Mouse (Mus musculus) bone marrow macrophage, adult 2 months (primary cell): ENCODE results near the gene Lst1. TPM values are rescaled to one million over a fixed set of nuclear protein-coding genes. Genes with fewer than 3 reads are reported as not detected.

Experiments
- H3K27ac ChIP-seq: 2 replicates; pipeline ENCODE4 v1.5.1; 2012; ENCODE audit warnings: low read depth, low read length; ENCODE audit not compliant: insufficient read depth
- H3K4me1 ChIP-seq: 2 replicates; pipeline ENCODE4 v1.6.1; 2012; ENCODE audit warnings: low read length; ENCODE audit not compliant: control insufficient read depth, insufficient read depth
- H3K4me3 ChIP-seq: 2 replicates; pipeline ENCODE4 v1.5.1; 2012; ENCODE audit warnings: mild to moderate bottlenecking, low read length, moderate library complexity; ENCODE audit not compliant: insufficient read depth
- CTCF ChIP-seq: IDR thresholded peaks from 2 replicates; pipeline ENCODE4 v1.5.1; 2012; ENCODE audit warnings: low read depth, mild to moderate bottlenecking, low read length, moderate library complexity
- POLR2A ChIP-seq: IDR thresholded peaks from 2 replicates; pipeline ENCODE4 v1.6.1; 2012; ENCODE audit warnings: mild to moderate bottlenecking, low read depth, low read length, borderline replicate concordance
- polyA plus RNA-seq: library from polyadenylated mRNA; stranded (reverse); fragments of >200 nt; gene quantifications from 2 replicates; pipeline ENCODE4 v1.2.4, GENCODE M21; 2012; ENCODE audit not compliant: missing spikeins, insufficient read depth, insufficient read length

Lst1 gene
- polyA plus RNA-seq, 1 experiment = 811 TPM

DNA sequence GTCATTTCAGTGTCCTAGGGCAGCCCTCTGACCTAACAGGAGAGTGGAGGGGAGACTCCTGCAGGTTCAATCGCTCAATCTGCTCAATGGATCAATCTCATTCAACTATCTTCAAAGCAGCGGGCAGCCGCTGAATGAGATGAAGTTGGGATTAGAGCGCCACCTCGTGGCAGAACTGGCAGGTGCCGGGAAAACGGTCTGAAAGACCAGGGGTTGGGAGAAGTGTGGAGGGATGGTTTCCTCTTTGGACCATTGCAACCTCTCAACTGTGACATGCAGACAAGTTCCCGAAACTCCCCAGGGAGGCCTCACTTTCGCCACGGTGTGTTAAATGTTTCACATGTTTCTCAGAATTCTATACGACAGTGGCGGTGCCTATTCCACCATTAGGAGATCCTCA, 43.8 kb upstream of the Lst1 start:
- TF ChIP-seq CTCF = peak; percentile 97
- no peak for TF ChIP-seq POLR2A
- H3K4me1 ChIP-seq = peaks cover 31% of the 10 kb centered on the region
- H3K27ac ChIP-seq = peak overlapping the region; percentile 92
- H3K4me3 ChIP-seq = peak overlapping the region; percentile 20

DNA sequence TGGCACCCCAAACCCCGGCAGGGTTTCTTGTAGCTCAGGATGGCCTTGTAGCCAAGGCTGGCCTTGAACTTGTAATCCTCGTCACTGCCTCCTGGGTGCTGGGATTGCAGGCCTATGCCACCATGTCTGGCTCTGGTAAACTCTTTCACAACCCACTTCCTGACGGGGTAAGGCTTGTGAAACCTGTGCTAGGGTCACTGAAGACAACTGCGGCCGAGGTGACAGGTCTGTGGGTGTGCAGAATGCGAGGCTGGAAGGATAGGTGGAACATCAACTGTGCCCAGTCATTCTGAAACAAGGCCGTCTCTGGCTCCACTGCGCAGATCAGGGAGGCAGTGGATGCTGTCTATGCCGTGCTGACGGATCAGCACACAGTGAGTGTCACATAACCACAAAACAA, 42.8 kb upstream of the Lst1 start:
- TF ChIP-seq CTCF (no peak), POLR2A (no peak)
- no peak overlapping the region for H3K27ac ChIP-seq
- H3K4me1 ChIP-seq = peaks cover 35% of the 10 kb centered on the region
- H3K4me3 ChIP-seq = no peak overlapping the region

DNA sequence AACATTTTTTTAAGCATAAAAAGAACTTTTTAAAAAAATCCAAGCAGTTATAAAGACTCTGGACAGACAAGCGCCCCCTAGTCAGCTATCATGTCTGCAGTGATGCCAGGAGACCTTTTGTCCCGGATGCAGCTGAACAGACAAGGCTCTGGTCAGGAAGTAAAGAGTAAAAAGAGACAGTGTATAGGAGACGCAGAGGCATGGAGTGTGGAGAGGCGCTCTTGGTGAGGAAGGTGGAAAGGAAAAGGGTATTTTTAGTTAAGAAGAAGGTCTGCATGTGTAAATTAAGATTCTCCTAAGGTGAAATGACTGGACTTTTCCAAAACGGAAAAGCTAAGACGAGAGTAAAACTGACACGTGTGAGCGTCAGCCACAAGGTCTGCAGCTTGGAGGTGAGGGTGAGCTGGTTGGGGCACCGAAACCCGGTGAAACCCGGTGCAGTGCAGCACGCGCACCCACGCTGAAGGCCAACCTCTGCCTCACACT, 38.4 kb upstream of the Lst1 start:
- Histone ChIP-seq H3K4me3 (no peak overlapping the region), H3K27ac (no peak overlapping the region), H3K4me1 (peaks cover 38% of the 10 kb centered on the region)
- no peak for TF ChIP-seq CTCF

DNA sequence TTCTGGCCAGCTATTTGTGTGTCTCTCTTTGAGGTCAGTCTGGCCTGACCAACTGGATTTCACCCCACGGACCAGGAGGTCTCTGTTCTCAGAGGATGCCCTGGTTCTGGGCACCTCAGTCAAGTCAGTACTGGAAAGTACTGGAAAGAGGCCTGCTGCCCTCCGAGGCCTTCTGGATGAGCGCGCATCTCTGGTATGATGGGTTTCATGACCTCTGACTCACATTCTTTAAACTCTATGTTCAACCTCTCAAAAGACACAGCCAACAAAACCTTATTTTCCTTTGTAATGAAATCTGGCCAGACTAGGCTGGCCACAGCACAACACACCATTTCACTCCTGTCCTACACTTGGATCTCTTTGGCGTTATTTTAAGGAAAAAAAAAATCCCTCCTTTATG, 37.2 kb upstream of the Lst1 start:
- Histone ChIP-seq H3K27ac (no peak overlapping the region), H3K4me1 (peaks cover 35% of the 10 kb centered on the region), H3K4me3 (no peak overlapping the region)
- TF ChIP-seq POLR2A (no peak), CTCF (no peak)

DNA sequence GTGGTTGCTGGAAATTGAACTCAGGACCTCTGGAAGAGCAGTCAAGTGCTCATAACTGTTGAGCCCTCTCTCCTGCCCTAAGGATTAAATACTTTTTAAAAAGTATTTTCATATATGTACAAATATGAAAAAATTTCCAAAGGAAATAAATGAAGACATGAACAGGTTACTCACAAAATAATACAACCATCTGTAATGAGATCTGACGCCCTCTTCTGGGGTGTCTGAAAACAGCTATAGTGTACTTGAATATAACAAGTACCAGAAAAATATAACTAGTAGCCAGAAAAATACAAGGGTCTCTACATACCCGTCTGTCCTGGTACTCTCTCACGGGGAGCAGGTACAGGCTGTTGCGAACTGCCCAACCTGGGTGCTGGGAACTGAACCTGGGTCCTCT, 36.4 kb upstream of the Lst1 start:
- Histone ChIP-seq H3K4me3 (no peak overlapping the region), H3K4me1 (peaks cover 43% of the 10 kb centered on the region), H3K27ac (no peak overlapping the region)
- TF ChIP-seq POLR2A = no peak
- no peak for TF ChIP-seq CTCF

DNA sequence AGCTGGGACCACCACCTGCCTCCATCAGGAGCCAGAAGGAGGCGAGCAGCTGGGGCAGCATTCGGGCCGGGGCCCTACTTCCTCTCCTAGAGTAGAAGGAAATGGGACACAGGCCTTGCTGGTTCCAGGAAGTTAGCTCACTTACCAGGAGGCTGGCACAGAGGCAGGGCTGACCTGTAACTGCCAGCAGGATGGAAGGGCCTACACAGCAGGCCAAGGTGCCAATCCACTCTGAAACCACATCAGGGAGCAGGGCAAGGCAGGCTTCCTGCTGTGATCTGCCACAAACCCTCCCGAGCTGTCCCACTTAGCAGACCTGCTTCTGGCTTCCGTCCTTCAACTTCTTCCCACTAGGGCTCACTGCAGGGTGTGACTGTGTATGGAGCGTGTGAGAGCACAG, 34.1 kb upstream of the Lst1 start:
- peaks cover 55% of the 10 kb centered on the region for H3K4me1 ChIP-seq
- TF ChIP-seq CTCF (no peak), POLR2A (no peak)
- H3K4me3 ChIP-seq = no peak overlapping the region
- H3K27ac ChIP-seq = peak overlapping the region; percentile 69

DNA sequence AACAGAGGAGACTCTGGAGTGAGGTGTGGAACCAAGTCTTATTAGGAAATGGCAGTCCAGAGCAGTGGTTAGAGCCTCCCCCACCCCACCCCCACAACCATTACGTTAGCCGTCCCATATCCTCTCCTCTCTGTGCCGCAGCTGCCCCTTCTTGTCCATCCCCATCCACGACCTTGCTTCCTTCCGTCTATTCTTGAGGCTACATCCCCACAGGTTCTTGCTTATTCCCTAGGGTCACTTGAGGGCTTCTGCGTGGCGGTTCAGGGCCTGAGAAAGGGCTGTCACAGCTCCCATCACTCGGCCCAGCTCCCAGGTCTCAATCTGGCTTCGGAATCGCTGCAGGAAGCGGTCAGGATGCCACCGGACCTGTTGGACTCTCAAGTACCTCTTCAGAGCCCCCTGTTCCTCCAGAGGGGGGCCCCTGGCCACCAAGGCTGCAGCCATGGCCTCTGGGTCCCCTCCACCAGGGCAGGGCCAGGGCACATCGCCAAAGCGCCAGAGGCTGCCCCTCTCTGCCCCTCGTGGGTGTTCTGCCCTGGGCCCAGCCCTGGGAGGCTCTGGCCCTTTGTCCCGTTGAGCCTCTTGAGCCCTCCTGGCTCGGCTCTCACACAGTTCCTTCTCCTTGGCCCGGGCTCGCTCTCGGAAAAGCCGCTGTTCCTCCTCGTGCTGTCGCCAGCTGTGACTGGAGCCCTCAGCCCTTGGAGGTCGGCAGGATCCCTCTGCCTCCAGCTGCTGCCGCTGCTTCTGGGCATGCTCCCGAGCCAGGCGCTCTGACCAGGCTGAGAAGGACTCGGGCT, 32.1 kb upstream of the Lst1 start, which contains the start of gene Gm16181:
Gm16181 (plus strand) TSS at position 679 of the 797 bp plus-strand sequence.
- peaks cover 58% of the 10 kb centered on the region for H3K4me1 ChIP-seq
- H3K27ac ChIP-seq = peak within 1 kb of the TSS; percentile 90
- no peak for TF ChIP-seq POLR2A
- TF ChIP-seq CTCF = no peak
- H3K4me3 ChIP-seq = peak within 1 kb of the TSS; percentile 6; the same call in 1 of the 2 replicates

DNA sequence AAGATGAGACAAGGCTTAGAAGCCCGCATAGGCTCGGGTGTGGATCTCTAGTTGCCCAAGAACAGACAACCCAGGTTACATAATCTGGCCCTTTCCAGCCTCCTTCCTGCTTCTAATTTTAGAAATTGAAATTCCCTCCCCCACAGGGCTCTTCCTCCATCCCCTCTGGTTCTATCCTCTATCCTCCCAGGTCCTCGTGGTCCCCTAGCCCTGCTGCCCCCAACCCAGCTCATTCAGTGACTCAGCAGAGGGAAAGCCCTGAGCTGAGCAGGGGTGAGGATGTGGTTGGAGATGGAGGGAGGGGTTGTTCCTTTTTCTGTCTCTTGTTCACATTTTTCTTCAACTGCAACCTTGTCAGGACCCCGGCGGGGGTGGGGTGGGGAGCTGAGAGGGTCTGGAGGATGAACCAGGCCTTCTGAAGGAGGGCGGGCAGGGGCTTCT, 31.4 kb upstream of the Lst1 start:
- Histone ChIP-seq H3K27ac (peak overlapping the region; percentile 90), H3K4me3 (no peak overlapping the region), H3K4me1 (peaks cover 66% of the 10 kb centered on the region)
- no peak for TF ChIP-seq POLR2A
- 0 out of 2 replicates have a peak, but pooled peaks have one; percentile 5 for TF ChIP-seq CTCF

DNA sequence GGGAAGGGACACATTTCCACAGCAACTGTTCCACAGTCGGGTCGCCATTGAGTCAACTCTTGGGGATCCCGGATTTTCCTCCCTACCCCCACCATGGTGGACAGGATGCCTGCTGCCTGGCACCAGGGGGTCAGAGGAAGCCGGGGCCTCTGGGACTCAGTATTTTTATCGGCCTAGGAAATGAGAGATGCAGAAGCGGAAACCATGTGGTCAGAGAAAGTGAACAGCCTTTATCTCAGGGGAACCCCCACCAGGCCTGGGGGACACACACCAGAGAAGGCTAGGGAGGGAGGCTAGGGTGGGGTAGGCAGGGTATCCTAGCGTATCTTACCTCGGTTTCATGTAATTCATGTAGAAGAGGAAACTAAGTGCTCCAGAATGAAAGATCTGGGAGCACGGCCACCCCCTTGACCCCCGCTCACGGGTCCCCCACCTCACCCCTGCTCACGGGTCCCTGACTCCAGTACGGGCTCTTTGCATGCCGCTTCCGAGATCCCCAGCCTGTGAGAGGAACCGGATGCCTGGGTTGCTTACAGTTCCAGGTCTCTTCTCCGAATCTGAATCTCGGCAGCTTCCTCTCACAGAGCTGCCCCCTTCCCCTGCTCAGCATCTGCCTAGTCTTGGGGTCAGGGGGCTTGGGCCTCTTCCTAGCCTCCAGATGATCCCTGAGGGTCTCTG, 30.4 kb upstream of the Lst1 start:
- H3K27ac ChIP-seq = peak overlapping the region; percentile 90
- TF ChIP-seq POLR2A (no peak), CTCF (no peak)
- peaks cover 68% of the 10 kb centered on the region for H3K4me1 ChIP-seq
- H3K4me3 ChIP-seq = peak overlapping the region; percentile 43

DNA sequence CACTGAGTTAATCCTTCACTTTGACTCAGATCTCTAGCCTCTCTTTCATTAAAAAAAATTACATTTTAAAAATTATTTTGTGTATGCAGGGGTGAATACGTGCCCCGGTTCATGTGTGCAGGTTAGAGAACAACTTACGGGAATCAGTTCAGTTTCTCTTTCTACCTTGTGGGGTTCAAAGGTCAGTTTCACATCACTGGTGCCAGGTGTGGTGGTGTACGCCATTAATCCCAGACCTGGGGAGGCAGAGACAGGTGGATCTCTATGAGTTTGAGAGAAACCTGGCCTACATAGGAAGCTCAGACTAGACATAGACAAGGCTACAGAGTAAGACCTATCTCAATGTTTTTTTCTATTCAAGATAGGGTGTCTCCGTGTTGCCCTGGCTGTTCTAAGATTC, 24.8 kb upstream of the Lst1 start:
- Histone ChIP-seq H3K27ac (no peak overlapping the region), H3K4me1 (peaks cover 65% of the 10 kb centered on the region)
- TF ChIP-seq POLR2A (no peak), CTCF (no peak)

More for the DNA sequence above, 24.8 kb upstream of the Lst1 start:
- H3K4me3 ChIP-seq = no peak overlapping the region
